Mouse (Mus musculus) MEL (cell line): Measurements from ENCODE around the gene Tmcc3.

ENCODE experiments used
- CTCF ChIP-seq, 3 experiments: IDR thresholded peaks in 2 of 3; conservative IDR thresholded peaks in 1 of 3; 2 replicates each; pipeline ENCODE4 v1.5.1; 2011 to 2012; ENCODE audit warnings: low read length in 3 of 3, low read depth in 2 of 3, mild to moderate bottlenecking in 2 of 3, improper control_type of control experiment in 1 of 3, inconsistent platforms in 1 of 3, mixed read lengths in 1 of 3, moderate library complexity in 1 of 3; ENCODE audit not compliant: control insufficient read depth in 1 of 3, insufficient read depth in 1 of 3, poor library complexity in 1 of 3, severe bottlenecking in 1 of 3
- GABPA ChIP-seq: IDR thresholded peaks from 2 replicates; pipeline ENCODE4 v1.6.1; 2012; ENCODE audit warnings: low read depth, mild to moderate bottlenecking, inconsistent platforms, low read length, improper control_type of control experiment, moderate library complexity
- MYC ChIP-seq: IDR thresholded peaks from 2 replicates; pipeline ENCODE4 v1.6.1; 2011; ENCODE audit warnings: low read depth, mild to moderate bottlenecking, low read length, improper control_type of control experiment, moderate library complexity
- NELFE ChIP-seq: IDR thresholded peaks from 2 replicates; pipeline ENCODE4 v1.6.1; 2011; ENCODE audit warnings: low read depth, low read length, improper control_type of control experiment
- SMC3 ChIP-seq: IDR thresholded peaks from 2 replicates; pipeline ENCODE4 v1.6.1; 2011; ENCODE audit warnings: low read depth, low read length, improper control_type of control experiment
- TCF12 ChIP-seq: IDR thresholded peaks from 2 replicates; pipeline ENCODE4 v1.6.1; 2014; ENCODE audit warnings: low read depth, mild to moderate bottlenecking, inconsistent platforms, low read length, improper control_type of control experiment, moderate library complexity
- ZMIZ1 ChIP-seq: IDR thresholded peaks from 2 replicates; pipeline ENCODE4 v1.6.1; 2012; ENCODE audit warnings: low read depth, mild to moderate bottlenecking, inconsistent platforms, low read length, improper control_type of control experiment, moderate library complexity

- no peak for TF ChIP-seq CTCF (IDR thresholded peaks at IDR 0.05 in 2 of 3, conservative IDR thresholded peaks at IDR 0.05 in 1 of 3; ENCODE audit: control insufficient read depth in 1 of 3, insufficient read depth in 1 of 3, low read depth in 2 of 3, low read length in 3 of 3, poor library complexity in 1 of 3, severe bottlenecking in 1 of 3)
- TF ChIP-seq TCF12 = no peak
- TF ChIP-seq ZMIZ1 = no peak
- no peak for TF ChIP-seq NELFE
- TF ChIP-seq SMC3 = no peak
- no peak for TF ChIP-seq GABPA
- TF ChIP-seq MYC = no peak
These were observed 310.5 kb downstream of the Tmcc3 start for GRCm38 (mm10) chr10:94622281-94622680.
